Mouse (Mus musculus) kidney, postnatal 14 days (tissue): ENCODE results near the gene Tmppe.
"Not testable (repeated sequence)": the region's sequence is repeated elsewhere in the genome, so short reads cannot be mapped to it uniquely, and the experiment has no call there.

Source experiments
- DNase-seq: peaks from one replicate; pipeline ENCODE4 v3.0.0; 2022; ENCODE audit warnings: mixed read lengths

Tmppe gene

DNA sequence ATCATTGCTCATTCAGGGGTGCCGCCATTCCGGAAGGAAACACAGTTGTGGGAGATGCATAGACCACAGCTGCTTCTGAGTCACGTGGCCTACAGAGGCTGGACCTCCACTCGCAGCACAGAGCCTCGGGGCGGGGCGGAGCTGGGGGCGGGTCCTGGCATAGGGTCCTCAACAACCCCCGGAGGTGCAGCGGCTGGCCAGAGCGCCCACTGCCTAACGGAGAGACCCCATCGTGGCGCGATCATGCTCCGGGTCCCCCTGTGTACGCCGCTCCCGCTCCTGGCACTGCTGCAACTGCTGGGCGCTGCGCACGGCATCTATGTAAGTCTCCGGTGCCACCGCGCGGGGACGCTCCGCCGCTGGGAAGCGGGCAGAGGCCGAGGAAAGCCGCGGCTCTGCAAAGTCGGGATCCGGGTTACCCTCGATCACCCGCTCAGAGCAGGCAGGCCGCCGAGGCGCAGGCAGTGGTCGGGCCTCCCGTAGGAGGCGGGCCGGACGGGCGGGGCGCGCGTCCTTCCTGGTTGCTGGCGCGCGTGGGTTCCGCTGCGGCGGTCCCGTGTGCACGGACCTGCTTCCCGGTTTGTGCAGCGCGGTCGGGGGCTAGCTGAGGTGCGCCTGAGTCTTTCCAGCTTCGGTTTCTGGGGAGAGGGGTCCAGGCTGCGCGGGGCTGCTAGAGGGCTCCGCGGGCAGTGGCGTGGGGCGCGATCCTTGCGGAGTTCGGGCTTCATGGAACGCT is at the start of gene Tmppe, which contains the start of gene Glb1:
Tmppe (plus strand) TSS at position 157 of the 736 bp plus-strand sequence.
Glb1 (plus strand) TSS at position 128 of the 736 bp plus-strand sequence.
- peak; percentile 91 for DNase-seq

DNA sequence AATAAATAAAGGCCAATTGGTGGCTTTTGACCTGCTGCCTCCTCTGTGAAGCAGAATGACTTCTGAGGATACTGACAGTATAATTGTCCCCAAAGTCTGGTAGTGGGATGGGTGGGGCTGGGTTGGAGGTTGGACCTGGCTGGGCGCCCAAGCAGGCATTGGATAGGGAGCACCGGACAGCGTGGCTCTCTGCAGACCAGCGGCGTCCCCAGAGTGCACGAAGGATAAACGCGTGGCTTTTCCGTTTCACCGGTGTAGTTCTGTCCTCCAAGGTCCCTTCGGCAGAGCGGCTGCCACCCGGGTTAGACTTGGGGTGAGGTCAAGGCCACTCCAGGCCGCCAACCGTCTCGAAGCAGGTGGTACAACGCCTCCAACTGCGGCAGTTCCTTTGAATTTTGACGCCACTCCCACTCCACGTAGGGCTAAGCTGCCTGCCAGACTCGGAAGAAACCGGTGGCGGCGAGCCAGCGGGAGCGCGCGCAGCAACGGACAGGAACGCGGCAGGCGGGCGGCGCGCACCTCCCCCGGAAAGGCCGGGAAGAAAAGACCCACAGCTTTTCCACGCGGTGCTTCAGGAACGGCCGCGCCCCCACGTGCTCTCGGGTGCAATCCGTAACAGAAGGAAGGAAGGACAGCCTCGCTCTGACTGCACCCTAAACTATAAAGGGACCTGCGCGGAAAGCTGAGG is 33.0 kb upstream of the Tmppe start:
- peak; percentile 90 for DNase-seq

DNA sequence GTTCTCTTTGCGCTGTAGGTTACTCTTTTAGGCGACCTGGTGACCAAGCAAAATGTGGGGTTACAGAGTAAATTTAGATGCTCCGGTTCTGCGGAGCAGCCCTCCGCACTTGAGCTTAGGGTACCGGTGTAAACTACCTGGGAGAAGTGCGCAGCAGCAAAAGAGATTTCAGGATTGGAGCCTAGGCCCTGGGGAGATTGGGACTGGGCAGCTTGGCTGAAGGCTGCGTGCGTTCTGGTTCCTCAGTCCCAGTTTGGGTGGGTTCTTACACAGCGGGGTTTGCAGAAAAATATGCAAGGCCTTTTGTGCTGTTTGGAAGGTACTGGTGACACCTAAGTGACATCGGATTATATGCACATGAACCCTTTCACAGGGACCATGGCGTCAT is 32.4 kb upstream of the Tmppe start:
- no peak for DNase-seq

DNA sequence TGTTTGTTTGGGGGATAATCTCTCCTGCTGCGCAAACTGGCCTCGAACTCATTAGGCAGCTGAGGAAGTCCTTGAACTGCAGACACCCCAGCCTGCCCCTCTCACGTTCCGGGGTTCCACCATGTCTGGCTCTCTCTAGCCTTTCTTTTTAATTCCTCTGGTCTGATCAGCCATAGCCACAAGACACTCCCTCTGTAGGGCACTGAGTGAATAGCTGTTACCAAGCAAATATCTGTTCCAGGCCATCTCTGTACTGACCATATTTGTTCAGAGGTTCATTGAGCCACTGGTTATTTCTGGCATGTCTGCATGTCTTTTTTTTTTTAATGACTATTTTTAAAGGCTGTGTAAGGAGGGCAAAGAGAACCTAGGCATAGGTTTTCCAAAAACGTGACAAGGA is 31.5 kb upstream of the Tmppe start:
- DNase-seq, result not testable (repeated sequence)

DNA sequence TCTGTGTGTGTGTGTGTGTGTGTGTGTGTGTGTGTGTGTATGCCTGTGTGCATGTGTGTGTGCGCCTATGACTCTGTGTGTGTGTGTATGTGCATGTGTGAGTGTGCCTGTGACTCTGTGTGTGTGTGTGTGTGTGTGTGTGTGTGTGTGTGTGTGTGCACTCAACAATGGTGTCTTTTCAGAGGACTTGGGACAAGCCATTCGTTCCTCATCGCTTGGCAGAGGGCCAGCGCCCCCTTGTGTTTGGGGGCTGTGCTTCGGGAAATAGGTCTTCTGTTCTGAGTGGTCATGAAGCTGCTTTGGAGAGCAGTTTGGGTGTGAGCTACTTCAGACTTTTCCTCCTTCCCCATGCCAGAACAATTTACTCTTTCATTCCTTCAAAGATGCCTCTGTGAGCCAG is 29.2 kb upstream of the Tmppe start:
- not testable (repeated sequence) for DNase-seq

DNA sequence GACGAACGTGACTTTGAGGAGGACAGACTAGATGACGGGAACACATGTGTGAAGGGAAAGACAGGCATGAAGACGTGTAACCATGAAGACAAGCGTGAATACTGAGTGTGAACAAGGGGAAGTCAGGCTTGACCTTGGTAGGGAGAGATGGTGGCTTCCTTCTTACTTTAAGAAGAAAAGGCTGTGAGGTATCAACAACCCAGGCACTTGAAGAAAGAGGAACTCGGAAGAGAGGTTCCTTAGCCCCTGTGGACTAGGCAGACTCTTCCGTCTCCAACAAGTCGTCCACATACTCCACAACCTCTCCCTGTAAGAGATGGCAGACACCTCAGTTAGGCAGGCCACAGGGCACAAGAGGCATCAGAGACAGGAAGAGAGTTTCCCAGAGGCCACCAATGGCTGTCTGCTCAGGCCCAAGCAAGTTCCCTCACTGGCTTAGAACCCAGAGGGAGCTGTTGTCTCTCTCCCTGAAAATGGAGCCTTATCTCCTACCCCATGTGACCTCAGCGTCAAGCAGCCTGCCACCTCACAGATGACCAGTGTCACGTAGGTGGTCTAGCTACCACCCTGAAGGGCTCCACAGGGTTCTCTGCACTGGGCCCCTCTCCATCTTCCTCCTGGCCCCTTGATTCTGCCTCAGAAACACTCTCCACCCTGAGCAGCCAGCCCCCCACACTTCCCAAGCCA is 25.5 kb upstream of the Tmppe start:
- no peak for DNase-seq

DNA sequence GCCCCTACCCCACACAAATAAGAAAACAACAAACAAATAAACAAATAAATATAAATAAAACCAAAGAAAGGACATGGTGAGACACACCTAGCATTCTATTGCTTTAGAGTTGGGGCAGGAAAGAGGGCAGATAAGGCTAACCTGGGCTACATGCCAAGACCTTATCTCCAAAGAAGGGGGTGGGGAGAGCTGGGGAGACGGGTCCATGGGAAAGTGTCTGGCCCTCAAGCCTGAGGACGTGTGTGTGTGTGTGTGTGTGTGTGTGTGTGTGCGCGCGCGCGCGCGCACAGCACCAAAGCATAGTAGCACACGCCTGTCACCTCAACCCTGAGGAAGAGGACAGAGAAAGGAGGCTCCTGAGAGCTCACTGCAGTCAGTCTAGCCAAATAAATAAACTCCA is 23.7 kb upstream of the Tmppe start:
- no peak for DNase-seq

DNA sequence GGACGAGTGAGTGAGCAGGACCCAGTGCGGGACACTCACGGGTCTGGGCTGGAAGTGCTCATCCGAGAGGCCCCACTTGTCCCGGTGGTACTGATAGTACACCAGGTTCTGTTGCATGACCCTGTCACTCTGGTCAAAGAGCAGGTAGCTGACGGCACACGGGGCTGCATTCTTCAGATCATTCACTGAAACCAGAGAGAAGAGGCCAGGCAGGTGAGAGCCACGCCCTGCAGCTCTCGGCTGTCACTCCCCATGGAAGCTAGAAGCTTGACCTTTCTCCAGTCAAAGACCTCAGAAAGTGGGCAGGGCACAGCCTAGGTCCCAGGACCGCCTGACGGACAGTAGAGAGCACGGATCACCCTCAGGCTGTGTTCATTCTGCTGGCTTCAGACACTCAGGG is 21.0 kb upstream of the Tmppe start:
- DNase-seq, result no peak

DNA sequence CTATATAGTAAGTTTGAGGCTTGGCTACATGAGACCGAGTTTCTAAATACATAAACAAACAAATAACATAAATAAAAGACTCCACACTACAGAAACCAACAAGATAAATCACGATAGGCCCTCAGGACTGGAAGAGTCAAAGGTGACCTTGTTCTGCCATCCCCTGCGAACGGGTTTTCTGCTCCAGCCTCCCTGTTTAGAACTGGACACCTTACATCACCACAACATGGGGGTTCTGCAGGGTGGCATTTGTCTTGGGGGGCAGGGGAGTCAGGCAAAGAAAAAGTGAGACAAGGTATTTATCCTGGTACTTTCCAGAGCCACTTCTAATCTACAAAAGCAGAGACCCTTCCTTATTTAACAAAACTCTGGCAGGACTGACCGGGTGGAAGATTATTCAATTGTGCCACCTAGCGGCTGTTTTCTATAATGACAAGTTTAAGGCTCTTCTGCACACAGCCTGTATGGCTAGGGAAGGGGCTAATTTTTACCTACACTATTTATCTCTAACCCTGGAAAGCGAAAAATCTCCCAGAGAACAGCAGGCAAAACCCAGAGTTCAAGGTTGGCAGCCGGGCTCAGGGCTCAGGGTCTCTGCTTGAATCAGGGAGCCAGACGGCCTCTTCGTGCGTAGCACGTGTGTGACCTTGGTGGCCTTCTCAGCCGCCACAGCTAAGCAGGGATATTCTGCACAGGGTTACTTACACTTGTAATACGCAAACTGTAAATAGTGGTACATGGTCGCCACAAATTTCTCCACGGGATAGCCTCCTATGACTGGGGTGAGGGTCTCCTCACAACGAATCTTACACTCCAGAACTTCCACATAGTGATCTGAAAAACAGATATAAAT is 19.8 kb upstream of the Tmppe start:
- peak; percentile 53 for DNase-seq

DNA sequence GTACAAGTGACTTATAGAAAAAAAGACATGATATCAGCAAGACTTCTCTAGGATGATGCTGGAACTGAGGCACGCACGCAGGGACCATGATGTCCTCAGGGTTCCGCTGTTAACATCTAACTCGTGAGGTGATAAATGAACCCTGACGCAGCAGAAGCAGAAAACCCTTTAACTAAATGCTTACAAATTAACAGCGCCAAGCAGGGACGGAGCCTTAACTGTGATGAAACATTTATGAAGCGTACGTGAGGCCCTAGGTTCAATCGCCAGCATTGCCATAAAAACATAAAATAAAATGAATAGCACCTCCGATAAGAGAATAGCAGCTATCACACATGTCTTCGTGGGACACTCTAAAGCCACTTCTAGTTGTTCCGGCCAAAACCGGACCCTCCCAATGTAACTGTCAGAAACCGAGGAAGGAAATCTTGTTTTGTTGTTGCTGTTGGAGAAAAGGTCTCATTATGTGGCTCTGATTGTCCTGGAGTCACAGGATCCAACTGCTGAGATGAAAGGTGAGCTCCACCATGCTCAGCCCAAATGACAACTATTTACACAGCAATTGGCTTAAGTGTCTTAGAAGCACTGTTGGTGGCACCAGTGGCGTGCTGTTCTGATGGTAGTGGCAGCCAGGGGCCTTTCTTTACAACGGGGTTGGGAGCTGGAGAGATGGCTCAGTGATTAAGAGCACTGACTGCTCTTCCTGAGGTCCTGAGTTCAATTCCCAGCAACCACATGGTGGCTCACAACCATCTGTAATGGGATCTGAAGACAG is 17.8 kb upstream of the Tmppe start:
- no peak for DNase-seq

DNA sequence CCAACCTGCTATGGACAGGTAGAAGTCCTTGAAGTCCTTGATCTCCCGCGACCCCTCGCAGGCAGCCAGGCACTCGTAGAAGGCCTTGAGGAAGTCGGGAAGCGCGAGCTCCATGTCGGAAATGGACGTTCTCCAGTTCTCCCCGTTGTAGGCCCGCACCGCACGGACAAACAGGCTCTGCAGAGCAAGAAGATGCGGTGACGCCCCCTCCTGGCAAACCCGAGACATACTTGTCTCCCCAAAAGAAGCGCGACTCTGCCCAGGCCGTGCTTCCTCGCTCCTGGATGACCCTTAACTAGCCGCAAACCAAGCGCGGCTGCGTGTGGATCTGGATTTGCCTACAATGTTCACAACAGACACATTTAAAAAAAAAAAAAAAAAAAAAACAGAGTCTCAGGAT is 16.2 kb upstream of the Tmppe start:
- no peak for DNase-seq

DNA sequence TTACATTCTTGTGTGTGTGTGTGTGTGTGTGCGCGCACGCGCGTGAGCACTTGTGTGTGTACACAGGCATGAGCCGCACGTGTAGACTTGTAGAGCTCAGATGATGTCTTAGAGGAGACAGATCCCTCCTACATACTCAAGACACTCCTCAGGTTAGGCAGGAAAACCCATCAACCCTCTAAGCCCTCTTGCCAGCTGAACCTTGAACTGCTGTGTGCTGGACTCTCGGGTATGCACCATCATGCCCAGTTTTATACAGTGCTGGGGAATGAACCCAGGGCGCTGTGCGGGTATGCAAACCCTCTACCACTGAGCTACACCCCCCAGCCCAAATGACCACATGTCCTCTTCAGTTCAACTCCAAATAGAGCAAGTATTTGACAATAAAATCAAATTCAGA is 15.7 kb upstream of the Tmppe start:
- DNase-seq, result peak; percentile 31

DNA sequence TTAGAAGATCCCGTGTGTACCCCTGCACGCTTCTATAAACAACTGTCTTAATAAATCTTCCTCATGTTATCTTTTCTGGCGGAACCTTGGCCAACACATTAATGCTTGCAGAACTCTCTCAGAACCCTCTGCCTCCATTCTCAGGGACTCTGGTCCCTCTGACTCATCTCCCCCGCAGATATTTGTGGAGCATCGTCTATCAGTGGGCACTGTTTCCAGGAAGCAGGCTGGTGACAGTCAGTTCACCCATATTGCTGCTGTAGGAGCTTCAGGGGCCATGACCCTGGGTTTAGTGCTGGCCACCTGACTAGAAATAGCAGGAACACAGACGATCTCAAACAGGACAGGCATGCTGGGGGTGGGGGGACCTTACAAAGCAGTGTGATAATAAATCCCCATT is 13.8 kb upstream of the Tmppe start:
- no peak for DNase-seq

DNA sequence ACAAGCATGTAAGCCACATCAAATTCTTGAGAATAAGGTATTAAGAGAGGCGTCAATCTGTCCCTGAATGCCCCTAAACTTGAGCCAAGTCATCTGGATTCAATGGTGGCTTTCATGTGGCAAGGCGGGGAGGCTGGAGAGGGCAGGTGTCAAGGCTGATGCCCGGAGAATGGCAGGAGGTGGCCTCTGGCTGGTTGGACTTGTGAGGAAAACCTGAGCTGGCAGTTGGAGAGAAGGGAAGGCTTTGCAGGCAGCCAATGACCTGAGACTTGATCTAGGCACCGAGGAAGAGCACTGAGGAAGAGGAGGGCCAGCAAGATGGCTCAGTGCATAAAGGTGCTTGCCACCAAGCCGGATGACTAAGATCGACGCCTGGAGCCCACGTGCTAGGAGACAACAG is 12.6 kb upstream of the Tmppe start:
- no peak for DNase-seq

DNA sequence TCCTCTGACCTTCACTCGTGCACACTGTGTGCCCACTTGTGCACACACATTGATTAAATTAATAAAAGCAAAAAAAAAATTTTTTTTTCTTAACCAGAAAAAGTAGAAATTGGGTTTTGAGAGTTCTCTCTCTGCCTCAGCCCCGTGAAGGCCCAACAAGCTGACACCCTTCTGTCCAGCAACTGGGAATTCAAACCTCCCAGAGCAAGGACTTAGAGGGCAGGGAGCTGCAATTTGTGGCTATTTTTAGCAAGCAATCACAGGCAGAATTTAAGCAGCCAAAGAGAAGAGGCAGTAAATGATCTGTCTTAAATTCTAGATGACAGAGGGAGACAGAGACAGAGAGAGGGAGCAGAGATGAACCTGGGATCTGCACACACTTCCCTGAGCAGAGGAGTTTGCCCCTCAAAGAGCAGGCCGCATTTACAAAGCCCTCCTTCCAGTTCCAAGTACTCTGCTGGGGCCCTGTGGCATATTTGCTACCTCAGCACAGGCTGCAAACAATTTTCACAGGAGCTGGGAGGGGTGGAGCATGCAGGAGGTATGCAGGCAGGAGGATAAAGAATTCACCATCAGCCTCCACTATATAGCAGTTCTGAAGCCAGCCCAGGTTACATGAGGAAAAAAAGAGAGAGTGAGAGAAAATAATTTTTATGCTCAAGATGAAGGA is 12.1 kb upstream of the Tmppe start:
- no peak for DNase-seq

DNA sequence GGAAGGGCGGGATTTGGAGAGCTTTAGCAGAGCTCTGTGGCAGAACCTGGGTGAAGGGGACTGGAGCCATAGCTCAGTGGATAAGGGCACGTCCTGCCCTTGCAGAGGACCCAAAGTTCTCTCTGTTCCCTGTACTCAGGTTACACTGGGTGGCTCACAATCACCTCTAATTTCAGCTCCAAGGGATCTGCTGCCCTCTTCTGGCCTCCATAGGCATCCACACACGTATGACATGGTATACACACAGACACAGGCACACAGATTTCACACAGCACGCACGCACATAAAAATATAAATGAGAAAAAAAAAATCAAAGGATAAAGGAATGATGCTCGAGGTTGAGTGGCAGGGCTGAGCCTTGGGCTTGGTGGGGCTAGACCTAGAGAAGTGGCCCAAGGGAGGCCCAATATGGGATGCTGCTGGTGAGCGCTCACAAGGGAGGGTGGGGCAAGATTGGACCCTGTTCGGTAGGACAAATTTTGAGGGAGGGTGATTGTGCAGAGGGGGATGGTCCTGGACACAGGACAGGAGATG is 11.5 kb upstream of the Tmppe start:
- no peak for DNase-seq

DNA sequence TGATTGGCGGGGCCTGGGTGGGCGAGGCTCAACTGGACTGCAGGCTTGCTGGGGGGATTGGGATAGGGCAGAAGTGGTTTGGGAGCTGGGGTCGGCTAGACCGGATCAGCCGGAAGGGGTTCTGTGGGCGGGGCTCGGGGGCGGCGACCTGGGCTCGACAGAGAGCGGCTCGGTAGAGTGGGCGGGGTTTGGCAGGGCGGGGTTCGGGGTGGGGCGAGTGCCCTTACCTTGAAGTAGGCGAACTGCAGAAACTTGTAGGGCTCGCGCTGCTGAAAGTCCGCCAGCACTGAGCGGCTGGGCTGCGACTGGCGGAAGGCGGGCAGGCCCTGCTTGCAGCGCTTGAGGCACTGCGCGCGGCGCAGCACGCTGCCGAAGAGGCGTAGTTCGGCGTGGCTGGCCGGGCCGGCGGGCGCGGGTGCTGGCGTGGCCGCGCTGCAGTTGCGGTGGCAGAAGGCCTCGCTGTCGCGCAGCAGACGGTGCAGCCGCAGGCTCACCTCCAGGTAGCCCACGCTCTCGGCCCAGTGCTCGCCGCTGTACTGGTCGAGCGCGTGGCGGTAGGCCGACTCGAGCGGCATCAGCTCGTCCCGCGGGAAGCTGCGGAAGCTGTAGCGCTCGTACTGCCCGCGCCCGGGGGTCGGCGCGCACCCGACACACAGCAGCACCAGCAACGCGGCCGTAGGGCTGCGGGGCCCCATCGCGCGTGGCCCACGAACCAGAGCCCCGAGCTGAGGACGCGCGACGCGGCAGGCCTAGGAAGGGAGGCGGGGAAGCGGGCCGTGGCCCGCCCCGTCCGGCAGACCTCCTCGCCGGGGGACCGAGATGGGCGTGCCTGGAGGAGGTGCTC is 10.8 kb upstream of the Tmppe start, which contains the start of gene Crtap:
Crtap (minus strand) TSS at position 771 of the 844 bp plus-strand sequence.
- peak; percentile 82 for DNase-seq

DNA sequence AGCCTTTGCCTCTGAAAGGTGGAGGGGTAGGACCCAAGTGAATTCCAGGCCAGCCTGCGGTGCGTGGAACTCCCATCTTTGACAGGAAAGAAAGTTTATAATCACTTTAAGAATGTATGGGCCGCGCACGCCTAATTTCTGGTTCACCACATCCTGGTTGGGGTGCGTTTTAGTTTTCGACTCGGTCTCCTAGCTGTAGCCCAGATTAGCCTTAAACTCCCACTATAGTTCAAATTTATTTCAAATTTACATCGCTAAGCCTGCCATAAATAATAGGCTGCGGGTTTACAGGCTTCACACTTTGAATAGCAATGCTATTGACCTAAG is 10.2 kb upstream of the Tmppe start:
- no peak for DNase-seq

DNA sequence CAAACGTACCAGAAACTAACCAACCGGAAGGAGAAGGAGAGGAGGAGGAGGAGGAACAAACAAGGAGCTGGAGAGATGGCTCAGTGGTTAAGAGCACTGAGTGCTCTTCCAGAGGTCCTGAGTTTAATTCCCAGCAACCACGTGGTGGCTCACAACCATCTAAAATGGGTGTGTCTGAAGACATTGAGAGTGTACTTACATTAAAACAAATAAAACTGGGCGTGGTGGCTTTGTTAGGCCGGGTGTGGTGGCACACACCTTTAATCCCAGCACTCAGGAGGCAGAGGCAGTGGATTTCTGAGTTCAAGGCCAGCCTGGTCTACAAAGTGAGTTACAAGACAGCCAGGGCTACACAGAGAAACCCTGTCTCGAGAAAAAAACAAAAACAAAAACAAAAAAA is 6.8 kb upstream of the Tmppe start:
- DNase-seq, result not testable (repeated sequence)

DNA sequence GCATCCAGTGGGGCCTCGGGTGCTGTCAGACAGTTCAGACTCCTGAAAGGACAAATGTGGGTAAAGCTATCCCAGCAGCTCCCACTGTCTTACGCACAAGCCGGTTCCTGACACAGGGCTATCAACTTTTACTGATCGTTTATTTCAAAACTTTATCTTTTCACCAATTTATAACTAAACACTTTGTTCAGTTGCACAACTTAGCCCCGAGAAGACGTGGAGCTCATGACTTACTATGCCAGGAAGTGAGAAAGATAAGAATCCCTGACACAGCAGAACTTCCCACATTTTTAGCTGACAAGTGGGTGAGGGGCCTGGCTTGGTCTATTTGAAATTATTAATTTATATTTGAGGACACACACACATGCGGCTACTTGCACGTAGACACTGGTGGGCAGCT is 6.2 kb upstream of the Tmppe start:
- no peak for DNase-seq
